In the genomic region with DNA sequence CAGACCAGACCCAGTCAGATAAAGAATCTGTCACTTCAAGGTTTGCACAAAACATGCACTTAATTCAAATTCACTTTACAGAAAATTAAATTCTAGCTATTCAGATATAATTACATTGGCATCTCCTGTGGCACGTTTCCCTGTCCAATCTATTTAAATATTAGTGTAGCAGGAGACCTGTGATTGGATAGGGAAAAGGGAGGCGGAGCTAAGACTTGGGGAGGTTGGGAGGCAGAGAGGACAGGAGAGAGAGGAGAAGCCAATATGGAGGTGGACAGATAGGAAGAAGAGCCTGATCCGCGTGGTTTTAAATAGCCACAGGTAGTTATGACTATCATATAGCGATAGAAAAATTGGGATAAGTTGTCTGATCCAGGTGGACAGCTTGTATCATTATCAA, we compare ENCODE assay signal across 28 mouse cellular contexts. TPM values are rescaled to one million over a fixed set of nuclear protein-coding genes. Genes with fewer than 3 reads are reported as not detected.
A peak's percentile ranks its signal among the peaks of the same experiment; 100 is the strongest.
DNase-seq lines count a peak whose midpoint lies in the region; ATAC-seq and TF ChIP-seq lines count a peak whose summit lies in the region.
"Had no signal": no experiment of that assay in that cellular context is flagged by ENCODE, and none has a peak within 500 bp of the region (broad histone marks: within the 10 kb centered on the region; RNA-seq: fewer than 3 reads in every experiment).

No protein-coding gene starts in this region.

- no peak for ATAC-seq in heart, embryonic 12.5 days (ENCODE audit: insufficient number of reproducible peaks, low FRiP score)
- ATAC-seq in liver, embryonic 14.5 days (ENCODE audit: insufficient read depth), result peak; percentile 35; the same call in 1 of the 2 replicates
- ATAC-seq in liver, embryonic 16.5 days (ENCODE audit: low read depth), result 0 out of 2 replicates have a peak, but pooled peaks have one; percentile 50
- ATAC-seq: forebrain, embryonic 15.5 days; hindbrain, embryonic 16.5 days had no signal

- no peak for TF ChIP-seq CTCF in liver, embryonic 14.5 days (IDR thresholded peaks at IDR 0.05; ENCODE audit: low read depth)

- no peaks in the 10 kb centered on the region for H3K9me3 ChIP-seq in heart, embryonic 12.5 days (replicated peaks)
- no peaks in the 10 kb centered on the region for H3K9me3 ChIP-seq in liver, embryonic 14.5 days (ENCODE audit: control insufficient read depth, low read length)
- H3K9me3 ChIP-seq in liver, embryonic 16.5 days (replicated peaks; ENCODE audit: control insufficient read depth, low read length), result no peaks in the 10 kb centered on the region
- H3K9me3 ChIP-seq: embryonic facial prominence, embryonic 10.5 days; embryonic facial prominence, embryonic 13.5 days; forebrain, embryonic 12.5 days; forebrain, embryonic 15.5 days; heart, embryonic 15.5 days; hindbrain, embryonic 10.5 days; hindbrain, embryonic 13.5 days had no signal

- no peaks in the 10 kb centered on the region for H3K36me3 ChIP-seq in heart, embryonic 12.5 days
- H3K36me3 ChIP-seq in liver, embryonic 14.5 days (replicated peaks; ENCODE audit: control insufficient read depth, insufficient read depth, low read depth), result no peaks in the 10 kb centered on the region
- no peaks in the 10 kb centered on the region for H3K36me3 ChIP-seq in liver, embryonic 16.5 days (ENCODE audit: control insufficient read depth, insufficient read depth)
- H3K36me3 ChIP-seq: embryonic facial prominence, embryonic 10.5 days; embryonic facial prominence, embryonic 13.5 days; forebrain, embryonic 12.5 days; forebrain, embryonic 15.5 days; heart, embryonic 15.5 days; hindbrain, embryonic 10.5 days; hindbrain, embryonic 13.5 days had no signal

- no peaks in the 10 kb centered on the region for H3K27me3 ChIP-seq in heart, embryonic 12.5 days (replicated peaks)
- H3K27me3 ChIP-seq in liver, embryonic 14.5 days (ENCODE audit: control insufficient read depth, insufficient read depth, low read length), result no peaks in the 10 kb centered on the region
- no peaks in the 10 kb centered on the region for H3K27me3 ChIP-seq in liver, embryonic 16.5 days (ENCODE audit: control insufficient read depth, insufficient read depth, low read depth, low read length)
- H3K27me3 ChIP-seq: embryonic facial prominence, embryonic 13.5 days; forebrain, embryonic 12.5 days; forebrain, embryonic 15.5 days; heart, embryonic 15.5 days; hindbrain, embryonic 13.5 days had no signal

- no peak overlapping the region for H3K27ac ChIP-seq in heart, embryonic 12.5 days (ENCODE audit: poor library complexity, severe bottlenecking)
- H3K27ac ChIP-seq in liver, embryonic 14.5 days, result no peak overlapping the region
- no peak overlapping the region for H3K27ac ChIP-seq in liver, embryonic 16.5 days (ENCODE audit: low read length)
- H3K27ac ChIP-seq: embryonic facial prominence, embryonic 10.5 days; embryonic facial prominence, embryonic 13.5 days; forebrain, embryonic 12.5 days; forebrain, embryonic 15.5 days; heart, adult 2 months; heart, embryonic 15.5 days; hindbrain, embryonic 10.5 days; hindbrain, embryonic 13.5 days had no signal

- H3K9ac ChIP-seq in heart, embryonic 12.5 days, result no peak overlapping the region
- H3K9ac ChIP-seq in liver, embryonic 14.5 days (replicated peaks), result no peak overlapping the region
- no peak overlapping the region for H3K9ac ChIP-seq in liver, embryonic 16.5 days (ENCODE audit: low read depth, low read length)
- H3K9ac ChIP-seq: embryonic facial prominence, embryonic 13.5 days; forebrain, embryonic 12.5 days; forebrain, embryonic 15.5 days; heart, embryonic 15.5 days; hindbrain, embryonic 13.5 days had no signal

- no peak for TF ChIP-seq EP300 in liver, embryonic 14.5 days (IDR thresholded peaks at IDR 0.05; ENCODE audit: low read depth)

- 62% methylated on average over 5 of the region's 5 CpGs for WGBS in heart, embryonic 12.5 days
- WGBS in liver, embryonic 14.5 days (ENCODE audit: insufficient replicate concordance), result 58% methylated on average over 5 of the region's 5 CpGs
- 61% methylated on average over 5 of the region's 5 CpGs for WGBS in liver, embryonic 16.5 days (ENCODE audit: insufficient replicate concordance)

- H3K4me3 ChIP-seq in heart, embryonic 12.5 days, result no peak overlapping the region
- H3K4me3 ChIP-seq in liver, embryonic 14.5 days (ENCODE audit: insufficient read depth in 1 of 2, low read depth in 2 of 2, low read length in 2 of 2), result no peak overlapping the region
- no peak overlapping the region for H3K4me3 ChIP-seq in liver, embryonic 16.5 days (ENCODE audit: low read depth, low read length)
- H3K4me3 ChIP-seq: embryonic facial prominence, embryonic 10.5 days; embryonic facial prominence, embryonic 13.5 days; erythroblast, embryonic 14.5 days; forebrain, embryonic 12.5 days; forebrain, embryonic 15.5 days; heart, adult 2 months; heart, embryonic 15.5 days; hindbrain, embryonic 10.5 days; hindbrain, embryonic 13.5 days had no signal

- peaks cover 32% of the 10 kb centered on the region for H3K4me1 ChIP-seq in heart, embryonic 12.5 days (replicated peaks)
- H3K4me1 ChIP-seq in liver, embryonic 14.5 days (replicated peaks; ENCODE audit: control insufficient read depth in 2 of 2, insufficient read depth in 2 of 2, low read length in 1 of 2), result peaks cover 0 to under 1% of the 10 kb centered on the region in 2 experiments; a peak in 1 of 4 replicates
- no peaks in the 10 kb centered on the region for H3K4me1 ChIP-seq in liver, embryonic 16.5 days (ENCODE audit: control insufficient read depth, low read depth, low read length)
- H3K4me1 ChIP-seq: embryonic facial prominence, embryonic 13.5 days had no signal

- H3K4me2 ChIP-seq in heart, embryonic 12.5 days, result no peak overlapping the region
- H3K4me2 ChIP-seq in liver, embryonic 14.5 days (ENCODE audit: low read depth), result no peak overlapping the region
- H3K4me2 ChIP-seq in liver, embryonic 16.5 days (ENCODE audit: low read depth, low read length), result no peak overlapping the region
- H3K4me2 ChIP-seq: embryonic facial prominence, embryonic 13.5 days; forebrain, embryonic 12.5 days; forebrain, embryonic 15.5 days; heart, embryonic 11.5 days; heart, embryonic 15.5 days; hindbrain, embryonic 13.5 days had no signal

- peak; percentile 80 for DNase-seq in heart, adult 11 months
- DNase-seq in liver, embryonic 14.5 days (ENCODE audit: low read depth in 3 of 3, low spot score in 3 of 3), result no peak
- no peak for DNase-seq in liver
- no peak for DNase-seq in urinary bladder, postnatal 25 days (ENCODE audit: low spot score)
- no peak for DNase-seq in spleen, postnatal 4 days (ENCODE audit: low spot score in 2 of 2)
- DNase-seq: adrenal gland, adult 2 months; adrenal gland, postnatal 25 days; cerebellum, adult 11-12 months; cerebellum, adult 8-10 months; cerebellum, postnatal 10 days; cerebellum, postnatal 36 days; embryo, embryonic 11 days; gastrocnemius, postnatal 25 days; heart, adult 2 months; heart, postnatal 10 days; heart, postnatal 36 days had no signal

RNA-seq across cellular contexts. Expression of gene Ddhd1, which starts 19.2 kb away (rescaled TPM):
- 12.6 and 16.3 TPM in 2 replicates for polyA plus RNA-seq in heart, embryonic 12.5 days (2016; fragmentation: Nextera tagmentation; extraction: Ambion mirVana)
- 12.9 and 15.4 TPM in 2 replicates for polyA plus RNA-seq in liver, embryonic 14.5 days (2012; rRNA removed)
- 8.9 and 10.7 TPM in 2 replicates for polyA plus RNA-seq in liver, embryonic 14.5 days (2014; fragmentation: Nextera tagmentation; extraction: Ambion mirVana)
- 5.5 and 6.6 TPM in 2 replicates for polyA plus RNA-seq in liver, embryonic 16.5 days (2015; fragmentation: Nextera tagmentation; extraction: Ambion mirVana)
